Mouse (Mus musculus) kidney, adult 2 months (tissue): ENCODE results near the gene Ncoa3.

ENCODE experiments used
- CTCF ChIP-seq: fragments of 200-500 bp; conservative IDR thresholded peaks from 2 replicates; pipeline ENCODE4 v1.5.1; 2011; ENCODE audit warnings: low read depth, mild to moderate bottlenecking, control low read depth, low read length, moderate library complexity, mixed read lengths; ENCODE audit not compliant: insufficient read depth, insufficient read length
- POLR2A ChIP-seq: fragments of 200-500 bp; IDR thresholded peaks from one replicate; pipeline ENCODE4 v1.6.1; 2011; ENCODE audit warnings: low read depth, low read length, control low read depth

GRCm38 (mm10) chr2:166059684-166060423 is 67.4 kb downstream of the Ncoa3 start:
- no peak for TF ChIP-seq POLR2A
- TF ChIP-seq CTCF: peak; percentile 62
